Mouse (Mus musculus) left cerebral cortex, adult 6 months (tissue): Measurements from ENCODE around the gene Sh2b3. TPM values are rescaled to one million over a fixed set of nuclear protein-coding genes. Genes with fewer than 3 reads are reported as not detected.

Experiments used
- long read RNA-seq, 2 experiments: library from polyadenylated mRNA; unstranded; transcript quantifications; one replicate each; pipeline ENCODE4 v2.0.0; 2019 to 2020
- polyA plus RNA-seq: library from polyadenylated mRNA; unstranded; fragments of <200 nt; fragmentation: Nextera tagmentation; gene quantifications from 2 replicates; pipeline ENCODE4 v1.2.3, GENCODE M21; 2021

Sh2b3 gene
- 5.6 and 10.0 TPM in 2 replicates for polyA plus RNA-seq
- long read RNA-seq, experiment 1, full-length matches to known transcripts: 77 of 99 reads
- long read RNA-seq, experiment 1, partial matches to known transcripts: 9 of 99 reads
- long read RNA-seq, experiment 1, other reads (novel, unspliced or antisense): 13 of 99 reads
- long read RNA-seq, experiment 2, partial matches to known transcripts: 5 of 11 reads
- long read RNA-seq, experiment 2, other reads (novel, unspliced or antisense): 3 of 11 reads

GRCm38 (mm10) chr5:121837441-121838340 lies at the start of gene Sh2b3:
TSS of gene Sh2b3 (minus strand) at chr5:121837646.

GRCm38 (mm10) chr5:121848743-121849142 lies 11.3 kb upstream of the Sh2b3 start, which contains the start of gene Pheta1:
TSS of gene Pheta1 (plus strand) at chr5:121848984.

Other genes starting within 250 kb of the Sh2b3 start
- 80.3 and 88.1 TPM in 2 replicates for gene Aldh2, start 243.8 kb downstream of the Sh2b3 start, polyA plus RNA-seq
- 1.8 and 2.5 TPM in 2 replicates for gene Acad12, start 218.7 kb downstream of the Sh2b3 start, polyA plus RNA-seq
- 1.2 TPM in 2 replicates for gene Acad10, start 177.1 kb downstream of the Sh2b3 start, polyA plus RNA-seq
- 16.7 and 35.1 TPM in 2 replicates for gene Brap, start 177.1 kb downstream of the Sh2b3 start, polyA plus RNA-seq
- gene Atxn2, start 126.3 kb downstream of the Sh2b3 start, polyA plus RNA-seq: 31.7 and 79.9 TPM in 2 replicates
- 6.4 and 7.8 TPM in 2 replicates for gene Pheta1, start 11.3 kb upstream of the Sh2b3 start, polyA plus RNA-seq
- gene Cux2, start 212.5 kb upstream of the Sh2b3 start, polyA plus RNA-seq: 23.2 and 31.3 TPM in 2 replicates